Mouse (Mus musculus) right cerebral cortex, postnatal 4 days (tissue): ENCODE results near the gene Drg1.
A peak's percentile ranks its signal among the peaks of the same experiment; 100 is the strongest.
"Not testable (repeated sequence)": the region's sequence is repeated elsewhere in the genome, so short reads cannot be mapped to it uniquely, and the experiment has no call there.

Experiments used
- DNase-seq: peaks from one replicate; pipeline ENCODE4 v3.0.0-alpha.2; 2022

Gene Drg1

GRCm38 (mm10) chr11:3206783-3207182 is 59.4 kb downstream of the Drg1 start:
- DNase-seq = no peak

DNA sequence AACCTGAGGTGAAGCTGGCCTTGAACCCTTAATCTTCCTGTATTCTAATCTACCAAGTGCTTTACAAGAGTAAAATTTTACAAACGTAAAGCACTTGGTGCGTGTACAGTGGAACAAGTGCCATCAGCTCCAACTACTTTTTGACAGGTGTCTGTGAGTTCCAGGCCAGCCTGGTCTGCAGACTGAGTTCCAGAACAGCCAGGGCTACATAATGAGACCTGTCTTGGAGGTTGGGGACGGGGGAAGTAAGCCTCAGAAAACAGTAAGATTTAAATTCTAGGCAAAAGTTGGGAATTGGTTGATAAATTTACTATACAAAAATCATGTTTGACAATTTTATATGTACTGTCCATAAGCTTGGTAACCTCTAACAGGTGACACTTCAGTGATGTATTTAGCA is 61.0 kb downstream of the Drg1 start:
- DNase-seq = no peak

GRCm38 (mm10) chr11:3203771-3204170 is 62.4 kb downstream of the Drg1 start:
- no peak for DNase-seq

GRCm38 (mm10) chr11:3202781-3203441 is 63.3 kb downstream of the Drg1 start:
- DNase-seq = peak; percentile 47

- DNase-seq = peak; percentile 87
Observed at GRCm38 (mm10) chr11:3202231-3202701, 63.9 kb downstream of the Drg1 start, which contains the start of gene Eif4enif1. Gene Eif4enif1, plus strand, starts transcription at chr11:3202392.

DNA sequence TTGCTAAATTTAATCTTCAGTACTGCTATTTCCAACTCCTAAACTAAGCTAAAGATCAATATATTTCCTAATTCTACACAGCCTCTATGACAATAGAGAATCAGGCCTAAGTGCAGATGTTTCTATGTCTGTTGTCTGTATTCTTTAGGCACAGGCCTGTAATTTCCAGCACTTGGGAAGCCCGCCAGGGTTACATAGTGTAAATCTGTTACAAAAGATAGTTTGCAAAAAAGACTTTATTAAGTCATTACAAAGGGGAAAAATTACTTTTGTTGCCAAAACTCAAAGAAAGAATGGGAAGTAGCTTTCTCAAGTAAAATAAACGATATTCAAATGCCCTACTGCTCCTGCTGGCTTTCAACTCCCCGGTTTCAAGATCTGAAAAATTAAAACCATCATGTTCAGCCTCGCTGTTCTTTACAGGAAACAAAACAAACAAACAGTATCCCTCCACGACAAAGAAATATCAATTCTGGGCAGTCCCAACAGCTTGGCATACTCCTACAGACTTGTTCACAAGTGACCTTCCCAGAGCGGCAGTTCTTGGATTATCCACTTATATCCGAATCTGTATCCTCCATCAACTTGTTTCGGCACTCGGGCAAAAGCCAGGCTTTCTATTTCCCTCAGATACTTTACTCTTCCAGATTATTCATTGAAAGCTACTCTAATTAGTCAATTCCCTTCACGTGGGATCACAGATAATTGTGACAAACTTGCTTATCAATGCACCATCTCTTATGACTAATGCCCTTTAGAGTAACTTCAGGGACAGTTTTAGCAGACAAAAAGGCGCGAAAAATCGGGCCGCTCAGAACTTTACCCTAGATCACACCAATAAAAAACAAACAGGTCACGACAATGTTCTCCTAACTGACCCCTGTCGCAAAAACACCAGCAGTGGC is 64.6 kb downstream of the Drg1 start:
- peak; percentile 10 for DNase-seq

DNA sequence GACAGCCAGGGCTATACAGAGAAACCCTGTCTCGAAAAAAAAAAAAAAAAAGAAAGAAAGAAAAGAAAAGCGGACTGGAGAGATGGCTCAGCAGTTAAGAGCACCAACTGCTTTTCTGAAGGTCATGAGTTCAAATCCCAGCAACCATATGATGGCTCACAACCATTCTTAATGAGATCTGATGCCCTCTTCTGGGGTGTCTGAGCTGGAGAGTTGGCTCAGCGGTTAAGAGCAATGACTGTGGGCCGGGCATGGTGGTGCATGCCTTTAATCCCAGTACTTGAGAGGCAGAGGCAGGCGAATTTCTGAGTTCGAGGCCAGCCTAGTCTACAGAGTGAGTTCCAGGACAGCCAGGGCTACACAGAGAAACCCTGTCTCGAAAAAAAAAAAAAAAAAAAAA is 65.6 kb downstream of the Drg1 start:
- not testable (repeated sequence) for DNase-seq

GRCm38 (mm10) chr11:3193363-3193762 is 72.9 kb downstream of the Drg1 start, which contains the start of gene Sfi1:
Gene Sfi1, minus strand, starts transcription at chr11:3193463.
- no peak for DNase-seq

GRCm38 (mm10) chr11:3182707-3183106 is 83.5 kb downstream of the Drg1 start:
- DNase-seq = not testable (repeated sequence)

DNA sequence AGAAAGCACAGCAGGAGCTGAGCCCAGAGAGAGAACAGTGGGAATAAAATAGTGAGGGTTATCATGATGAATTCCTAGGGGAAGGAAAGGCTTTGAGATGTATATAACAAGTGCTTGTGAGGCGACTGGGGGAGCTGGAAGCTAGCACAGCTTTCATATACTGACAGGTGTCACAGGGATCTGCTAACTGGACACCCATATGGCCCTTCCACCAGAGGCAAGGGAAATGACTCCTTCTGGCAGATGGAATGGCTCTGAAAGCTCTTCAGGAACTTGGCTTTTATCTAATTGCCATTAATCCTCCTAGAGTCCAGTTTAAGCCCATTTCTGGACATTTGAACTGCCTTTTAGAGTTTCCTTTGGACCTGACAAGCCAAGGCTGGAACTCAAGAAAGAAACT is 84.2 kb downstream of the Drg1 start:
- not testable (repeated sequence) for DNase-seq

- DNase-seq = peak; percentile 53
Observed at GRCm38 (mm10) chr11:3181250-3181649, 85.0 kb downstream of the Drg1 start.

GRCm38 (mm10) chr11:3180510-3181160 is 85.6 kb downstream of the Drg1 start:
- not testable (repeated sequence) for DNase-seq

DNA sequence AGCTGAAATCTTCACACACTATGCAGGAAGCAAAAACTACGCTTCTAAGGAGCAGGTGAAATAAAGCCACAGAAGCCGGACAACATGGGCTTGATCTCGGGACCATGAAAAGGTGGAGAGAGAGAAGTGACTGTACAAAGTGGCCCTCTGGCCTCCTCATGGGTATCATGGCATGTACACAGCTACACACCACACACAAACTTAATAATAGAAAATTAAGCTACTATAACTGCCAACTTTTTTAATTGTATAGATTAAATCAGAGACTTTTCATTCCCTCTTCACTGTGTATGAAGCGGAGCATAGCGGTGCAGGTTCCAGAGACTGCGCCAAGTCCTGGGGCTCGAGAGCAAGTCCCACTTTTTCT is 86.5 kb downstream of the Drg1 start:
- DNase-seq = not testable (repeated sequence)

DNA sequence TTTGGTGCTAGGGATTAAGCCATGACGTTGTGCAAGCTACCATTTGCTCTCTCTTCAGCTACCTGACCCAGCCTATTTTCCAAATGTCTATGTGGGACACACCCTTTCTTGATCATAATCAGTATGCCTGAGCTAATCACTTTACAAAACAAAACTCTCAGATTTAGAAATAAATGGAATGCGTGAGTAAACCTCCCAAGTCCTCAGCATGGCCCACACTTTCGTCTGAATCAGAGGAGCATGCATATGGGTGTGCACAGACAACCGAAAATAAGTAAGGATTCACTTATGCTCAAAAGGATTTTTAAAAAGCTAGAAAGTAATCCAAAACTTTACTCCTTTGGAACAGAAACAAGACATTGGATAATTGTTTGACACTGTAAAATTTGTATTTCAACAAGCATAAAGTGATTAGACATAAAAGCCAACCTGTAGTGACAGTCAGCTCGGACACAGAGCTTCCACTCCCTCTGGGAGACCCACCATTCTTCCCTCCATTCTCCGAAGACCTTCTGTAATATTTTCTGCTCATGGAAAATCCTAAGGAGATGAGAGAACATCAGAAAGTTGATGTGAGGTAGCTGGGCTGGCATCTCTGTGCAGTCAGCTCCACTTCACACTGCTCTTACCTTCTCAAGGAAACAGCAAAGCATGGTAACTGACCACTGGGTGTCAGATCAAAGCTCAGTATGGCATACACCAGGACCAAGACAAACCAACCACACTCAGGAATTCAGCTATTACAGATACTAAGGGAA is 87.1 kb downstream of the Drg1 start:
- DNase-seq = peak; percentile 23

- DNase-seq = peak; percentile 46
Observed at GRCm38 (mm10) chr11:3173425-3174318, 92.5 kb downstream of the Drg1 start.

DNA sequence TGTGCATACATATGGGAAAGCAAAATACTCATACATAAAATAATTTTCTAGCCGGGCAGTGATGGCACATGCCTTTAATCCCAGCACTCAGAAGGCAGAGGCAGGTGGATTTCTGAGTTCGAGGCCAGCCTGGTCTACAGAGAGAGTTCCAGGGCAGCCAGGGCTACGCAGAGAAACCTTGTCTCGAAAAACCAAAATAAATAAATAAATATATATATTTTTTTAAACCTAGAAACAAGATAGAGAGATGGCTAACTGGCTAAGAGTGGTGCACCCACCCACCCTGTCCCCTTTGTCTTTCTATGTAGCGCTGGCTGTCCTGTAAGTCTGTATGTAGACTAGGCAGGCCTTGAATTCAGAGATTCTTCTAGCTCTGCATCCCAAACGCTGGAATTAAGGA is 93.7 kb downstream of the Drg1 start:
- not testable (repeated sequence) for DNase-seq

DNA sequence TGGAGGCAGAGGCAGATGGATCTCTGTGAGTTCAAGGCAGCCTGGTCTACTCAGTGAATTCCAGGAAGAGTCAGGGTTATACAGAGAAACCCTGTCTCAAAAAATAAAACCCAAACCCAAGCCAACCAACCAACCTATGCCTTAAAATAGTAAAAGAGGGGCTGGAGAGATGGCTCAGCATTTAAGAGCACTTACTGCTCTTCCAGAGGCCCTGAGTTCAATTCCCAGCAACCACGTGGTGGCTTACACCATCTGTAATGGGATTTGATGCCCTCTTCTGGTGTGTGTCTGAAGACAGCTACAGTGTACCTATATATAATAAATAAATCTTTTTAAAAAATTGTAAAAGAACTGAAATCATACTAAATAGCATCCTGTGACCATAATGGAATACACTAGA is 94.3 kb downstream of the Drg1 start:
- DNase-seq = not testable (repeated sequence)

DNA sequence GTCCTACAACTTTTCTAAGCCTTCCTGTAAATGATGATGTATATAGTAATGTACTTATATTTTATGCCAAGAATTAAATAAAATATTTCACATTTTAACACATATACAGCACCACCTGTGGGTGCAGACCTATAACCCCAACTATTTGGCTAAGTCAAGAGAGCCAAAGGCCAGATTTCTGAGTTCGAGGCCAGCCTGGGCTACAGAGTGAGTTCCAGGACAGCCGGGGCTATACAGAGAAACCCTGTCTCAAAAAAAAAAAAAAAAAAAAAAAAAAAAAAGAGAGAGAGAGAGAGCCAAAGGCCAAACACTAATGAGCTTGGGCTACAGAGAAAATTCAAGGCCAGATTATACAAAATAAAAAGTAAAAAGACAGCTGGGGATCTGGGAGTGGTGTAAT is 97.2 kb downstream of the Drg1 start:
- DNase-seq = not testable (repeated sequence)

GRCm38 (mm10) chr11:3167571-3168001 is 98.6 kb downstream of the Drg1 start:
- not testable (repeated sequence) for DNase-seq

- not testable (repeated sequence) for DNase-seq
Observed at GRCm38 (mm10) chr11:3167129-3167528, 99.1 kb downstream of the Drg1 start.

DNA sequence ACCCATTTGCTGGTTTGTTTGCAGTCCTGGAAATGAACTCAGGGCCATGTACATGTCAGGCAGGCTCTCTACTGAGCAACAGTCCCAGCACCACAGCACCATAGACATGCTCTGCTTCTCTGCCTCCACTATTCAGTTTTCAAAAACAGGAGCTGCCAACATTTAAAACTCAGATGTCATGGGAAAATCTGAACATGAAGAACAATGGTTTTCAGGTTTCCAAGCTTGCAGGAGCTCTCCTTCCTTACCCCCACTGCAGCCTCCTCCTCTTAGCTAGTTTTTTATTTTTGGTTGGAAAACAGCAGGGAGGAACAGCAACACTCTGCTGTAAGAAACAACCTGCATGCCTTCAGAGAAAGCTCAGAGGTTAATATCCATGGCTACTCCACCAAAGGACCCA is 99.9 kb downstream of the Drg1 start:
- DNase-seq = not testable (repeated sequence)
